Mouse (Mus musculus) thymus, adult 2 months (tissue): Measurements from ENCODE around the gene Ush2a. TPM values are rescaled to one million over a fixed set of nuclear protein-coding genes. Genes with fewer than 3 reads are reported as not detected.

Source experiments
- DNase-seq: peaks from one replicate; pipeline ENCODE4 v3.0.0; 2021
- H3K27ac ChIP-seq: fragments of 200-500 bp; 2 replicates; pipeline ENCODE4 v1.5.1; 2012; ENCODE audit warnings: low read length, control low read depth; ENCODE audit not compliant: control insufficient read depth, insufficient read depth
- H3K27me3 ChIP-seq: fragments of 200-500 bp; 2 replicates; pipeline ENCODE4 v1.6.1; 2012; ENCODE audit warnings: mild to moderate bottlenecking, low read length, moderate library complexity, mixed read lengths; ENCODE audit not compliant: control insufficient read depth, insufficient read depth
- H3K36me3 ChIP-seq: fragments of 200-500 bp; 2 replicates; pipeline ENCODE4 v1.6.1; 2012; ENCODE audit warnings: mild to moderate bottlenecking, low read length, moderate library complexity; ENCODE audit not compliant: control insufficient read depth, insufficient read depth
- H3K4me1 ChIP-seq: fragments of 200-500 bp; replicated peaks from 2 replicates; pipeline ENCODE4 v1.6.1; 2012; ENCODE audit warnings: low read length; ENCODE audit not compliant: control insufficient read depth, insufficient read depth
- H3K4me3 ChIP-seq: fragments of 200-500 bp; 2 replicates; pipeline ENCODE4 v1.5.1; 2012; ENCODE audit warnings: mild to moderate bottlenecking, low read length, control low read depth, moderate library complexity; ENCODE audit not compliant: control insufficient read depth, insufficient read depth
- CTCF ChIP-seq: fragments of 200-500 bp; IDR thresholded peaks from 2 replicates; pipeline ENCODE4 v1.5.1; 2012; ENCODE audit warnings: mild to moderate bottlenecking, control low read depth, low read length, moderate library complexity, borderline replicate concordance; ENCODE audit not compliant: control insufficient read depth, poor library complexity, insufficient read depth; ENCODE audit errors: extremely low read depth
- POLR2A ChIP-seq: fragments of 200-500 bp; IDR thresholded peaks from 2 replicates; pipeline ENCODE4 v1.6.1; 2012; ENCODE audit warnings: mild to moderate bottlenecking, low read length, control low read depth, moderate library complexity; ENCODE audit not compliant: control insufficient read depth, poor library complexity, insufficient read depth; ENCODE audit errors: extremely low read depth
- WGBS: fragments of 180-500 bp; shearing (Covaris S2); methylation state at CpG from one replicate; pipeline ENCODE4 v1.1.7; 2018; 5-methylcytosine and 5-hydroxymethylcytosine counted together
- polyA plus RNA-seq: library from polyadenylated mRNA; depleted of rRNA; stranded (reverse); fragments of >200 nt; gene quantifications from 2 replicates; pipeline ENCODE4 v1.2.3, GENCODE M21; 2012

Ush2a gene
- polyA plus RNA-seq, 1 experiment: 0.05 TPM

- no peak for DNase-seq
- 59% methylated on average over 13 of the region's 13 CpGs for WGBS
- TF ChIP-seq CTCF: no peak
- no peak for TF ChIP-seq POLR2A
- no peak overlapping the region for H3K27ac ChIP-seq
- no peaks in the 10 kb centered on the region for H3K36me3 ChIP-seq
- no peaks in the 10 kb centered on the region for H3K4me1 ChIP-seq
- H3K27me3 ChIP-seq: no peaks in the 10 kb centered on the region
- no peak overlapping the region for H3K4me3 ChIP-seq
Observed at GRCm38 (mm10) chr1:188457221-188458008, 195.6 kb downstream of the Ush2a start.

GRCm38 (mm10) chr1:188461203-188461602, 199.4 kb downstream of the Ush2a start:
- no peaks in the 10 kb centered on the region for H3K27me3 ChIP-seq

GRCm38 (mm10) chr1:188464653-188465052, 202.8 kb downstream of the Ush2a start:
- no peak overlapping the region for H3K4me3 ChIP-seq
- H3K36me3 ChIP-seq: no peaks in the 10 kb centered on the region
- DNase-seq: no peak
- no peaks in the 10 kb centered on the region for H3K4me1 ChIP-seq
- TF ChIP-seq CTCF (no peak), POLR2A (no peak)
- no peaks in the 10 kb centered on the region for H3K27me3 ChIP-seq
- H3K27ac ChIP-seq: no peak overlapping the region

More at GRCm38 (mm10) chr1:188461203-188461602, 199.4 kb downstream of the Ush2a start:
- Histone ChIP-seq H3K4me3 (no peak overlapping the region), H3K27ac (no peak overlapping the region), H3K36me3 (no peaks in the 10 kb centered on the region), H3K4me1 (no peaks in the 10 kb centered on the region)
- DNase-seq: no peak
- TF ChIP-seq CTCF: no peak
- no peak for TF ChIP-seq POLR2A
- WGBS: 68% methylated on average over 2 of the region's 2 CpGs

- Histone ChIP-seq H3K36me3 (no peaks in the 10 kb centered on the region), H3K27me3 (no peaks in the 10 kb centered on the region), H3K4me1 (no peaks in the 10 kb centered on the region), H3K27ac (no peak overlapping the region; the same call in 1 of the 2 replicates), H3K4me3 (no peak overlapping the region)
- WGBS: 93% methylated on average over 10 of the region's 10 CpGs
- no peak for DNase-seq
- TF ChIP-seq CTCF (no peak), POLR2A (no peak)
Observed at GRCm38 (mm10) chr1:188468371-188468783, 206.6 kb downstream of the Ush2a start.

- 88% methylated on average over 5 of the region's 5 CpGs for WGBS
- TF ChIP-seq POLR2A (no peak), CTCF (no peak)
- H3K27ac ChIP-seq: no peak overlapping the region
- no peak overlapping the region for H3K4me3 ChIP-seq
- H3K36me3 ChIP-seq: no peaks in the 10 kb centered on the region
- no peaks in the 10 kb centered on the region for H3K27me3 ChIP-seq
- no peaks in the 10 kb centered on the region for H3K4me1 ChIP-seq
- no peak for DNase-seq
Observed at GRCm38 (mm10) chr1:188504958-188505357, 243.1 kb downstream of the Ush2a start.

- Histone ChIP-seq H3K27me3 (no peaks in the 10 kb centered on the region), H3K4me1 (no peaks in the 10 kb centered on the region), H3K4me3 (no peak overlapping the region), H3K27ac (no peak overlapping the region), H3K36me3 (no peaks in the 10 kb centered on the region)
- no peak for DNase-seq
- 91% methylated on average over 8 of the region's 8 CpGs for WGBS
- TF ChIP-seq POLR2A (no peak), CTCF (no peak)
Observed at GRCm38 (mm10) chr1:188518792-188519191, 257.0 kb downstream of the Ush2a start.
